Mouse (Mus musculus): ENCODE results near the gene Zfp488. TPM values are rescaled to one million over a fixed set of nuclear protein-coding genes. Genes with fewer than 3 reads are reported as not detected.
A peak's percentile ranks its signal among the peaks of the same experiment; 100 is the strongest.

Zfp488 gene
- 1 to 10 TPM; 3.7 to 4.0 TPM for total RNA-seq (2021)

- intact Hi-C loops (cut with DNase I), result no loop called here
These were observed at the start of gene Zfp488 for GRCm38 (mm10) chr14:33978604-33979059. TSS of gene Zfp488 (minus strand) at chr14:33978764.

GRCm38 (mm10) chr14:34026710-34027109, 48.1 kb upstream of the Zfp488 start:
- DNase-seq (ENCODE audit: low spot score in 2 of 2), result no peak
- intact Hi-C loops (cut with DNase I), result no loop called here

More at GRCm38 (mm10) chr14:33978604-33979059, at the start of gene Zfp488:
- DNase-seq (ENCODE audit: low spot score in 2 of 2), result no peak

GRCm38 (mm10) chr14:34016938-34017337, 38.4 kb upstream of the Zfp488 start:
- intact Hi-C loops (cut with DNase I), result no loop called here
- DNase-seq (ENCODE audit: low spot score in 2 of 2), result no peak

GRCm38 (mm10) chr14:34016381-34016780, 37.8 kb upstream of the Zfp488 start, which contains the start of gene Gm5460:
TSS of gene Gm5460 (plus strand) at chr14:34016758.
- intact Hi-C loops (cut with DNase I), result no loop called here
- no peak for DNase-seq (ENCODE audit: low spot score in 2 of 2)

- DNase-seq (ENCODE audit: low spot score in 2 of 2), result no peak
- intact Hi-C loops (cut with DNase I), result no loop called here
These were observed 36.5 kb upstream of the Zfp488 start, which contains the start of gene Gm30083 for GRCm38 (mm10) chr14:34015063-34015462. TSS of gene Gm30083 (minus strand) at chr14:34015182.

- DNase-seq (ENCODE audit: low spot score in 2 of 2), result no peak
- intact Hi-C loops (cut with DNase I), result no loop called here
These were observed 23.8 kb upstream of the Zfp488 start for GRCm38 (mm10) chr14:34002358-34002757.

GRCm38 (mm10) chr14:34001445-34001844, 22.9 kb upstream of the Zfp488 start:
- no peak for DNase-seq (ENCODE audit: low spot score in 2 of 2)
- intact Hi-C loops (cut with DNase I), result no loop called here

GRCm38 (mm10) chr14:34000076-34000475, 21.5 kb upstream of the Zfp488 start:
- intact Hi-C loops (cut with DNase I), result no loop called here
- DNase-seq (ENCODE audit: low spot score in 2 of 2), result no peak

- intact Hi-C loops (cut with DNase I), result no loop called here
- DNase-seq (ENCODE audit: low spot score in 2 of 2), result no peak
These were observed 18.9 kb upstream of the Zfp488 start for GRCm38 (mm10) chr14:33997427-33997826.

GRCm38 (mm10) chr14:33993521-33994289, 15.1 kb upstream of the Zfp488 start:
- intact Hi-C loops (cut with DNase I), result no loop called here
- no peak for DNase-seq (ENCODE audit: low spot score in 2 of 2)

GRCm38 (mm10) chr14:33993051-33993450, 14.5 kb upstream of the Zfp488 start:
- intact Hi-C loops (cut with DNase I), result no loop called here
- DNase-seq (ENCODE audit: low spot score in 2 of 2), result no peak

GRCm38 (mm10) chr14:33991971-33992370, 13.4 kb upstream of the Zfp488 start:
- intact Hi-C loops (cut with DNase I), result no loop called here
- DNase-seq (ENCODE audit: low spot score in 2 of 2), result no peak

GRCm38 (mm10) chr14:33989201-33989600, 10.6 kb upstream of the Zfp488 start:
- DNase-seq (ENCODE audit: low spot score in 2 of 2), result no peak
- intact Hi-C loops (cut with DNase I), result no loop called here

- intact Hi-C loops (cut with DNase I), result no loop called here
- DNase-seq (ENCODE audit: low spot score in 2 of 2), result no peak
These were observed 816 bp downstream of the Zfp488 start for GRCm38 (mm10) chr14:33977748-33978147.

GRCm38 (mm10) chr14:33974752-33975151, 3.8 kb downstream of the Zfp488 start:
- intact Hi-C loops (cut with DNase I), result no loop called here
- no peak for DNase-seq (ENCODE audit: low spot score in 2 of 2)

GRCm38 (mm10) chr14:33972679-33973078, 5.9 kb downstream of the Zfp488 start:
- intact Hi-C loops (cut with DNase I), result no loop called here
- DNase-seq (ENCODE audit: low spot score in 2 of 2), result no peak

- intact Hi-C loops (cut with DNase I), result no loop called here
- DNase-seq (ENCODE audit: low spot score in 2 of 2), result no peak
These were observed 12.9 kb downstream of the Zfp488 start for GRCm38 (mm10) chr14:33965675-33966074.

GRCm38 (mm10) chr14:33959341-33959740, 19.2 kb downstream of the Zfp488 start:
- DNase-seq (ENCODE audit: low spot score in 2 of 2), result peak in 1 of 2 experiments; percentile 51

GRCm38 (mm10) chr14:33958841-33959240, 19.7 kb downstream of the Zfp488 start:
- intact Hi-C loops (cut with DNase I), result no loop called here

More at GRCm38 (mm10) chr14:33959341-33959740, 19.2 kb downstream of the Zfp488 start:
- intact Hi-C loops (cut with DNase I), result no loop called here

GRCm38 (mm10) chr14:33958186-33958585, 20.4 kb downstream of the Zfp488 start:
- no peak for DNase-seq (ENCODE audit: low spot score in 2 of 2)
- intact Hi-C loops (cut with DNase I), result no loop called here

More at GRCm38 (mm10) chr14:33958841-33959240, 19.7 kb downstream of the Zfp488 start:
- no peak for DNase-seq (ENCODE audit: low spot score in 2 of 2)

GRCm38 (mm10) chr14:33956055-33956454, 22.5 kb downstream of the Zfp488 start:
- intact Hi-C loops (cut with DNase I), result no loop called here
- DNase-seq (ENCODE audit: low spot score in 2 of 2), result no peak

All from left cerebral cortex, postnatal 36 days (tissue).